ENCODE assay signal across 25 mouse cellular contexts in the genomic region with DNA sequence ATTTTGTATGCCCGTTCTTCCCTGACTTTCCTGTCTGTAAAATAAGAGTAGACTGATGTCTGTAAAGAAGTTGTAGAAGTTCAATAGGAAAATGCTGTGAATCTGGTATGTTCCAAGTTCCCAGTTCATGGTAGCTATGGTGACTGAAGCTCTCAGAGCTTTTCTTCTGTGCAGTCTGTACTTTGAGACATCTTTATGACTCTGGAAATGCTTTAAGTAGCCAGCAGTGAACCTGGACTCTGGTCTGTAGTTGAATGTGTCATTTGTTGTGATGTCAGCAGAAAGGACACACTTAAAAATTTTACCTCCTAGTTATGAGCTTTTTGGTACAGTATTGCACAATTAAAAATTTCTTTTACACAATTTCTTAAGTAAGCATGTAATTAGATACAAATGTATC. TPM values are rescaled to one million over a fixed set of nuclear protein-coding genes. Genes with fewer than 3 reads are reported as not detected.
"Had no signal": no experiment of that assay in that cellular context is flagged by ENCODE, and none has a peak within 500 bp of the region (broad histone marks: within the 10 kb centered on the region; RNA-seq: fewer than 3 reads in every experiment).

No protein-coding gene starts in this region.

- ATAC-seq: forebrain, embryonic 16.5 days; hindbrain, embryonic 16.5 days; inflammation-experienced regulatory T-cells, adult 6 months had no signal

- H3K27ac ChIP-seq: heart, embryonic 10.5 days; hindbrain, embryonic 10.5 days; hindbrain, embryonic 12.5 days; hindbrain, embryonic 14.5 days; kidney, embryonic 15.5 days; kidney, postnatal 0 days; left cerebral cortex, adult 2 months; limb, embryonic 13.5 days; liver, embryonic 13.5 days; liver, embryonic 15.5 days had no signal

- H3K27me3 ChIP-seq: heart, embryonic 12.5 days; hindbrain, embryonic 12.5 days; kidney, embryonic 15.5 days; limb, embryonic 13.5 days; liver, embryonic 13.5 days; liver, embryonic 15.5 days had no signal

- H3K9ac ChIP-seq: heart, embryonic 12.5 days; hindbrain, embryonic 12.5 days; hindbrain, embryonic 14.5 days; kidney, embryonic 15.5 days; limb, embryonic 13.5 days; liver, embryonic 13.5 days; liver, embryonic 15.5 days had no signal

- DNase-seq: gastrocnemius, postnatal 25 days; heart, adult 18-20 months; heart, postnatal 10 days; heart, postnatal 4 days; kidney, adult 11 months; kidney, adult 2 months; kidney, adult 9 months; kidney, postnatal 14 days; kidney, postnatal 36 days; liver; liver, embryonic 13.5 days had no signal

- H3K4me3 ChIP-seq: heart, embryonic 10.5 days; heart, embryonic 12.5 days; hindbrain, embryonic 10.5 days; hindbrain, embryonic 12.5 days; kidney, embryonic 15.5 days; left cerebral cortex, adult 2 months; limb, embryonic 13.5 days; liver, embryonic 13.5 days; liver, embryonic 15.5 days had no signal

- H3K4me1 ChIP-seq: hindbrain, embryonic 12.5 days had no signal

- H3K9me3 ChIP-seq: heart, embryonic 10.5 days; heart, embryonic 12.5 days; hindbrain, embryonic 10.5 days; hindbrain, embryonic 12.5 days; kidney, embryonic 15.5 days; limb, embryonic 13.5 days; liver, embryonic 13.5 days; liver, embryonic 15.5 days had no signal

- H3K4me2 ChIP-seq: heart, embryonic 12.5 days; hindbrain, embryonic 12.5 days; hindbrain, embryonic 14.5 days; kidney, embryonic 15.5 days; limb, embryonic 13.5 days; liver, embryonic 13.5 days; liver, embryonic 15.5 days had no signal

- H3K36me3 ChIP-seq: heart, embryonic 10.5 days; heart, embryonic 12.5 days; hindbrain, embryonic 10.5 days; hindbrain, embryonic 12.5 days; kidney, embryonic 15.5 days; limb, embryonic 13.5 days; liver, embryonic 15.5 days had no signal

RNA-seq across cellular contexts. Expression of a gene that starts 24.1 kb away (rescaled TPM):
- total RNA-seq: gastrocnemius, adult 8-10 months; left cerebral cortex, adult 2 months had no signal
